Mouse (Mus musculus) ovary, postnatal 14 days (tissue): Measurements from ENCODE around the gene Lclat1.
"Not testable (repeated sequence)": the region's sequence is repeated elsewhere in the genome, so short reads cannot be mapped to it uniquely, and the experiment has no call there.

Experiments
- DNase-seq: peaks from one replicate; pipeline ENCODE4 v3.0.0; 2022; ENCODE audit warnings: low spot score

The Lclat1 gene

GRCm38 (mm10) chr17:73238501-73238900 lies 130.7 kb downstream of the Lclat1 start:
- DNase-seq, result no peak

- no peak for DNase-seq
Observed at GRCm38 (mm10) chr17:73241085-73241848, 133.5 kb downstream of the Lclat1 start.

GRCm38 (mm10) chr17:73243676-73244075 lies 135.9 kb downstream of the Lclat1 start:
- DNase-seq, result no peak

- no peak for DNase-seq
Observed at GRCm38 (mm10) chr17:73244596-73244995, 136.8 kb downstream of the Lclat1 start.

- no peak for DNase-seq
Observed at GRCm38 (mm10) chr17:73245089-73245684, 137.4 kb downstream of the Lclat1 start.

GRCm38 (mm10) chr17:73246036-73246435 lies 138.3 kb downstream of the Lclat1 start:
- DNase-seq, result no peak

GRCm38 (mm10) chr17:73246926-73247325 lies 139.1 kb downstream of the Lclat1 start:
- no peak for DNase-seq

GRCm38 (mm10) chr17:73247758-73248157 lies 140.0 kb downstream of the Lclat1 start:
- DNase-seq, result no peak

GRCm38 (mm10) chr17:73250488-73251141 lies 142.8 kb downstream of the Lclat1 start:
- no peak for DNase-seq

- no peak for DNase-seq
Observed at GRCm38 (mm10) chr17:73251142-73251502, 143.3 kb downstream of the Lclat1 start.

GRCm38 (mm10) chr17:73251812-73252608 lies 144.2 kb downstream of the Lclat1 start:
- DNase-seq, result no peak

- DNase-seq, result no peak
Observed at GRCm38 (mm10) chr17:73253291-73253969, 145.6 kb downstream of the Lclat1 start.

- DNase-seq, result no peak
Observed at GRCm38 (mm10) chr17:73255801-73256200, 148.0 kb downstream of the Lclat1 start.

- no peak for DNase-seq
Observed at GRCm38 (mm10) chr17:73258620-73259019, 150.8 kb downstream of the Lclat1 start.

GRCm38 (mm10) chr17:73259258-73259657 lies 151.5 kb downstream of the Lclat1 start:
- DNase-seq, result not testable (repeated sequence)

- no peak for DNase-seq
Observed at GRCm38 (mm10) chr17:73262558-73262957, 154.8 kb downstream of the Lclat1 start.

GRCm38 (mm10) chr17:73263077-73263501 lies 155.3 kb downstream of the Lclat1 start:
- DNase-seq, result no peak

- no peak for DNase-seq
Observed at GRCm38 (mm10) chr17:73270871-73271796, 163.3 kb downstream of the Lclat1 start.

GRCm38 (mm10) chr17:73271797-73272600 lies 164.2 kb downstream of the Lclat1 start:
- no peak for DNase-seq

GRCm38 (mm10) chr17:73273809-73274208 lies 166.0 kb downstream of the Lclat1 start:
- DNase-seq, result no peak
